Mouse (Mus musculus) gastrocnemius, adult 18-20 months (tissue): ENCODE measurements around the gene Zdhhc14. TPM values are rescaled to one million over a fixed set of nuclear protein-coding genes. Genes with fewer than 3 reads are reported as not detected.

Experiments used
- DNase-seq: peaks from one replicate; pipeline ENCODE4 v3.0.0; 2021; ENCODE audit warnings: low spot score
- total RNA-seq, 2 experiments: library from RNA; stranded (reverse); gene quantifications; 2 replicates each; pipeline ENCODE4 v1.2.3; 2021

Gene Zdhhc14
- total RNA-seq, 2 experiments from 2014 or later, result 3.9 to 5.0 TPM

DNA sequence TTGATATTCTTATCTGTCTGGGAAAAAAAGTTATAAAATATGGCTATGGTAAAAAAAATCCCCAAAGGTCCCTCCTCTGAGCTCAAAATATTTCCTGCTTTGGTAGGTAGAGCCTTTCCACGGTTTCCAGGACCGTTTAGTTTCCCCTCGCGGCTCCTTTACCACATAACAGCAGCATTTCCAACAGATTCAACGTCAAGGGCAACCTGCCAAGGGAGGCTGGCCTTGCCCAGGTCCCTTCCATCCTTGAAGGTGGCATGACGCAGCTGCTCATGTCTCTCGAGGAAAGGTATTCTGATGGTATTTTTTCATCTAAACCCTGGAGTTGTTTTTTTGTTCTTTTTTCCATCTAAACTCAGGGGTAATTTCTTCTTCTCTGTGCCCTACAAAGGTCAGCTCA lies 277.4 kb downstream of the Zdhhc14 start:
- no peak for DNase-seq

DNA sequence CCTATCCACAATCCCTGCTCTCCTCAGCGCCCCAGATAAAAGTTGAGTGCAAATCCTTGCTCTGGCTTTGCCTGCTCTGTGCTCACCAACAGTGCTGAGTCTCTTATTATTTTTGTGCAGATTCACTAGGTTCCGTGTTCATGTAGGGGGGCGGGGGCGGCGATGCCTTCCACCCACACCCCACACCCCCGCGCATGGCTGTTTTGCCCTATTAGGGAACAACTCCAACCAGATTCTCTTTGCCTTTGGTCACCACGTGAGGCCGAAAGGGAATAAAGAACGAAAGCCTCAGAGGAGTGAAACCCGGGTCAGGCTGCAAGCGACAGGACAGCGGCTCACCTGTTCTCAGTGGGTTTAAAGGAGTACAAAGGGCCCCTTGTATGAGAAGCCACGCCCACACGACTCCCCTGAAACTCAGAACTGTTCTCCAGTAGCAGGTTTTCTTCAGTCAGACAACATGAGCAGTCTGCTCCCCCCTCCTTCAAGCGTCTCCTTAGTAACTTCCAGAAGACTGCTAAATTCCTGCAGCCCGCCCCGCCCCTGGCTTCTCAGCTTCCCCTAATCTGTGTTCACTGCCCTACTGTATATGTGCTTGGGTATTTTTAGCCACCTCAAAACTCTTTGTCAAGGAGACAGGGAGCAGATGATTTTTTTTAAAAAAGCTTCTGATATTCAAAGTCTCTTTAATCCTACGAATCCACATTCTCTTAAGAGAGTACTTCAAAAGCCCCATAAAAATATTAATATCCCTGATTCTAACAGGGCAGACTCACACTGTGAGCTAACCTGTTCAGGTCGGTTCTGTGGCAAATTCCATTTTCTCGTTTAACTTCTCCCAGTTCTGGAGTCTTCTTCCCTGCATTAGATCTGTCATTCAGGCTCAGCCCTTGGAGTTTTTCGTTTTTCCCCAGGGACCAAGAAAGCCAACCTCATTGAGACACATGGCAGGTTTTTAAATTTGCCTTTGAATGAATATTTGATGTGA lies 278.2 kb downstream of the Zdhhc14 start:
- DNase-seq, result peak; percentile 23

DNA sequence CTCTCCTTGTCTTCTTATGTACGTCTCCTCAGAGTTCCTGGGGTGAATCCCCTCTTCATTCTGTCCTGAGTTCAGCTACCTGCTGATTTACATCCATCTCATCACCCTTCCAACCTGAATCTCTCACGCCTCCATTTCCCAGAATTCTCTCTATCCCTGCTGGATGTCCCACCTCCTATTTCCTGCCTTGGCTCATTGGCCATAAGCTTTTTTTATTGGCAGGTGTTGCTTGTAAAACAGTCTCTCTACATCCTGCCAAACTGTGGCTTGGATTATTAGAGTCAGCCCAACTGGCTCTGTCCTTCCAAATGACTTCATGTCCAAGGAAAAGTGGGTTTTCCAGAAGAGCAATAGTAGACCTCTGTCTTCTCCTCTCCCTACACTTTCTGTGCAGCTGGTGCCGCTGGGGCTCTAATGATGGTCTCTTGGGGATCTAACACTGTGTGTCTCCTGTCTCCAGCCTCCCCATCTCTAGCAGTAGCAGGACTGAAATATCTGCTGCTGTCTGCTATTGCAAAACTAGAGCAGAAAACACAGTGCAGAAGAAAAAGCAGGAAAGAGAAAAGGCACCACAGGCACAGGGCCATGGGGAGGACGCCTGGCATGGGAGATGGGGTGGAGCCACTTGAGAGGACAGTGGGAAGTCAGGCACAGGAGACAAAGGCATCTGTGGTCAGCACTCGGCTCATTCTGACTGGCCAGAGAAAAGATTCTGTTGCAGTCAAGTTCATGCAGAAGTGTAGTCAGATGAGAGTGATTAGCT lies 288.0 kb downstream of the Zdhhc14 start:
- peak; percentile 55 for DNase-seq

GRCm38 (mm10) chr17:5785238-5785637 lies 292.9 kb downstream of the Zdhhc14 start:
- DNase-seq, result no peak

- DNase-seq, result no peak
Measured at GRCm38 (mm10) chr17:5792164-5792791, 299.9 kb downstream of the Zdhhc14 start.

- no peak for DNase-seq
Measured at GRCm38 (mm10) chr17:5793593-5793992, 301.2 kb downstream of the Zdhhc14 start.

DNA sequence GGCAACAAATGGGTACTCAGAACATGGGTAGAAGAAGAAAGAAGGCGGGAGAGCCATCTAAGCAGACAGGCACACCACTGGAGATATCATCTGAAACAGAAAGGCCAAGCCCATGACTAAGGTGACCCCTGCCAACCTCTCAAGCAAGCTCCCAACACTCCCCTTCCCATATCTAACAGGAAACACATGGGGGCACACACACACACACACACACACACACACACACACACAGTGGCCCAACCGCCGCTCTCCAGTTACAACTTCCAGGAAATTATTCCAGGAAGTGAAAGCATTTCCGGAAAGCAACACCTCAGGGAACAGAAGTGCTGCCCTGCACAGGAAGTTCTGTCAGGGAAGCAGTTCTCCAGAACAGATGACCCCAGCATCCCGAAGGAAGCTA lies 301.9 kb downstream of the Zdhhc14 start:
- no peak for DNase-seq

GRCm38 (mm10) chr17:5795369-5795768 lies 303.0 kb downstream of the Zdhhc14 start:
- no peak for DNase-seq

GRCm38 (mm10) chr17:5795878-5796277 lies 303.5 kb downstream of the Zdhhc14 start:
- peak; percentile 83 for DNase-seq

DNA sequence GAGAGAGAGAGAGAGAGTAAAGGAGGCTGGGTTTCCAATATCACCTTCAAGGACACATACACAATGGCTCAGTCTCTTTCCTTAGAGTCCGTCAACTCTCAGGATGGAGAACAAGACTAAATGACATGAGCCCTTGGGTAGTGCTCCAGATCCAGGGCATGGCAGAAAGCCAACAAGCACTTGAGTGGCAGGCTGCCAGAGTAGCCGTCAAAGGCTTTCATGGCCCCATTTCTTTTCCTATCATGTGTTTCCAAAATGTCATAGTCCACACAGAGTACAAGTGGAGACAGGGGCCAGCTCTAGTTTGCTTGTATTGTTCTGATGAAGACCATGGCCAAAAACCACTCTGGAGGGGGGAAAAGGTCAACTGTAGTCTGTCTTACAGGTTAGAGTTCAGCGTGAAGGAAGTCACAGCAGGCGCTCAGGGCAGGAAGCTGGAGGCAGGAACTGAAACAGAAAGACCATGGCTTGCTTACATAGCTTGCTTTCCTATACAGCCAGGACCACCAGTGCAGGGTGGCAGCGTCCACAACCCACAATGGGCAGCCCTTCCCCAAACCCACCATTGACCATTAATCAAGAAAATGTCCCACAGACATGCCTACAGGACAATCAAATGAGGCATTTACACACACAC lies 304.9 kb downstream of the Zdhhc14 start:
- DNase-seq, result no peak

DNA sequence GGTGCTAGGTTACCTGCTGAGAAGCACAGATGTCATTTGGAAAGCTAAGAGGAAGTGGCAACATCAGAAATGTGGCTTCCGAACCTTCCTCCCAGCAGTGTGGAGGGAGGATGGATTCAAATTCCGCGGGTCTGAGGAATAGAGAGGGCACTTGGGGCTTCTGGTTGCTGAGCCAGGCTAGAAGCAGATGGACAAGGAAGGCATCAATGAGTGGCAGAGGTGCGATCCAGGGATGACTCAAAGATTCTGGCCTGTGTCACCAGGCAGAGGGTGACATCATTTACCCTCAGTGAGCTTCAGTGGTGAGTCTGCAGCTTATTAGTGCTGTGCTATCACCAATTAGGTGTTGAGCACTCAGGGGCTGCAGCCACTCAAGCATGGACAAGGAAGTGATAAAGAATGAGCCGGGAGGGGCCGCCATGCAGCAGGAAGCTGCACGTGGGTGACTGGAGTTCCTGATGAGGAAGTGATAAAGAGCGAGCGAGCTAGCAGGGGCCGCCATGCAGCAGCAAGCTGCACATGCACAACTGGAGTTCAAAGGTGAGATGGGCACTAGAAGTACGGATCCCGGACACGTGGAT lies 306.0 kb downstream of the Zdhhc14 start:
- DNase-seq, result no peak

GRCm38 (mm10) chr17:5798900-5799299 lies 306.5 kb downstream of the Zdhhc14 start:
- DNase-seq, result no peak

- no peak for DNase-seq
Measured at GRCm38 (mm10) chr17:5799396-5800021, 307.2 kb downstream of the Zdhhc14 start.

- no peak for DNase-seq
Measured at GRCm38 (mm10) chr17:5800254-5800653, 307.9 kb downstream of the Zdhhc14 start.

GRCm38 (mm10) chr17:5800824-5801560 lies 308.6 kb downstream of the Zdhhc14 start:
- no peak for DNase-seq

DNA sequence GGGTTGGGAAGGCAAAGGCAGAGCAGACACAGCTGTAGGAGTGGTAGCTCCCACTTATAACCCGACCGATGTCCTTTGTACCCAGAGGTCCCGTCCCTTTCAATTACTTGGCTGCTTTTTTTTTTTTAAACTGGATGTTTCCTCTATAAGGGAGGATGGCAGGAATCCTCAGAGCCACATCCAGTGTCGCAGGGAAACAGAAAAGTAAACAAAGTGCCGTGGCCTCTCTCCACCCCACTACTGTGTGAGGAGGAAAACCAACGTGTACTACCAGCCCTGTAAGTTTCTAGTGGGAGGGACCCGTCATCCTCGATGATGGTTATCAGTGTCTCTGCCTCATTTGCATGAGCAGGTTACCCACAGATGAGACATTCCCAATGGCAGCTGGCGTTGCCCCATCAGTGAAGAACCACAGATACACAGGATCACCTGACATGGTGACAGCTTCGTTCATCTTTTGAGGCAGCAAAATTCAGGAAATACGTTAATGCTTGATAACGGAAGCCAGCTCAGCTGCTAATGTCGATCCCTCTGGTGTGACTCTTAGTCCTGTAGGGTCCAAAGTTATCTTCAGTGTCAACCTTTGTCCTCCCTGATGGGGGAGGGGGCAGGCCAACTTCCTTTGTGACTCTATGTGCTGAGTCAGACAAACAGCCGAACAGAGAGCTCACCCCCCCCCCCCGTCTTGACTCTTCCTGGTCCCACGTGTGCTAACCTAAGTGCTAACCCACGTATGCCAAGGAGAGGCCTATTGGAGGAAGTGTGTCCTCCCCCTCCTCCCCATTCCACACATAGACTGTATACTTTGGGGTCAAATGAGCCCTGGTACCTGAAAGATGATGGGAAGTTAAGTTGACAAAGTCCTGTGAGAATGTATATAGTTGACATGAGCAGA lies 309.7 kb downstream of the Zdhhc14 start:
- DNase-seq, result no peak

DNA sequence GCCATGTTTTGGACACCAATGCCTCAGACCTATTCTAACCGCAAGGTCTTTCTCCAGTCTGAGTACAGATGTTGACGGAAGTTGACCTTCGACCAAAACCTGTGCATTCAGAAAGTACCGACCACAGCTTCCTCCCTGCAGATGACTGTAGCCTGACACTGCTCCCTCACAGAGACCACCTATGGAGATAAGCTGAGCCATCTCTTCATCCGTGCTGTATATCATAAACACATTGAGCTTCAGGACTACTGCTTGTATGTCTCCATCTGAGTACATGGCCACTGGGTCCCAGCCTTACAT lies 310.2 kb downstream of the Zdhhc14 start:
- no peak for DNase-seq
